ENCODE assay signal across 16 mouse cellular contexts in the genomic region with DNA sequence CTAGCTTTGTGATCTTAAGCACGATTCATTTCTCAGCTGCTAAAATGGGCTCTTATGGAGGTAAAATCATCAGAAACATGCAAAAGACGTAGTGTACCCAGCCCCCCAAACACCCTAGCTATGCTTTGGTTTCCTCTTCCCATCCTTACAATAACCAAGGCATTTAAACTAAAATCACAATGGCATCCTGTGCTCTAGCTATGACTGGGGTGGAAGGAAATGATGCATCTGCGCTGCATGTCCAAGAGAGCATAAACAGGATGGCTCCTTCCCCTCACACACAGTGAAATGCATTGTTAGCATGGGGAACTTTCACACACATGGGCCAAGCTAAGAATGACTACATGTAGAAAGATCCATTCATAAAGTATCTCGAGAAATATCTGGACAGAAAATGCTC. TPM values are rescaled to one million over a fixed set of nuclear protein-coding genes. Genes with fewer than 3 reads are reported as not detected.
A peak's percentile ranks its signal among the peaks of the same experiment; 100 is the strongest.
DNase-seq lines count a peak whose midpoint lies in the region; ATAC-seq and TF ChIP-seq lines count a peak whose summit lies in the region.
"Had no signal": no experiment of that assay in that cellular context is flagged by ENCODE, and none has a peak within 500 bp of the region (broad histone marks: within the 10 kb centered on the region; RNA-seq: fewer than 3 reads in every experiment).

No protein-coding gene starts in this region.

- no peak overlapping the region for H3K9ac ChIP-seq in heart, embryonic 12.5 days
- H3K9ac ChIP-seq in lung, embryonic 14.5 days = no peak overlapping the region
- H3K9ac ChIP-seq: embryonic facial prominence, embryonic 15.5 days; forebrain, embryonic 12.5 days; liver, embryonic 13.5 days; stomach, embryonic 15.5 days had no signal

- ATAC-seq in heart, embryonic 12.5 days (ENCODE audit: insufficient number of reproducible peaks, low FRiP score) = peak; percentile 51; the same call in 1 of the 2 replicates
- ATAC-seq in lung, embryonic 14.5 days (ENCODE audit: insufficient read depth) = no peak; the same call in 1 of the 2 replicates

- no peak overlapping the region for H3K4me2 ChIP-seq in heart, embryonic 12.5 days
- no peak overlapping the region for H3K4me2 ChIP-seq in lung, embryonic 14.5 days
- H3K4me2 ChIP-seq: embryonic facial prominence, embryonic 15.5 days; forebrain, embryonic 12.5 days; liver, embryonic 13.5 days; stomach, embryonic 15.5 days had no signal

- TF ChIP-seq POLR2A in lung, adult 2 months (IDR thresholded peaks at IDR 0.05; ENCODE audit: borderline replicate concordance, extremely low read depth, low read depth, low read length) = no peak

- H3K4me3 ChIP-seq in heart, embryonic 12.5 days = no peak overlapping the region
- no peak overlapping the region for H3K4me3 ChIP-seq in lung, adult 2 months (replicated peaks; ENCODE audit: extremely low read depth, low read depth, low read length)
- H3K4me3 ChIP-seq in lung, embryonic 14.5 days (ENCODE audit: low read depth, low read length) = no peak overlapping the region
- H3K4me3 ChIP-seq: embryonic facial prominence, embryonic 15.5 days; forebrain, embryonic 12.5 days; hindbrain, embryonic 10.5 days; liver, embryonic 13.5 days; stomach, embryonic 15.5 days had no signal

- intact Hi-C loops in heart, postnatal 25 days (cut with DNase I) = no loop called here

- H3K27me3 ChIP-seq in heart, embryonic 12.5 days (replicated peaks) = no peaks in the 10 kb centered on the region
- H3K27me3 ChIP-seq in lung, embryonic 14.5 days (ENCODE audit: insufficient read depth, low read length) = no peaks in the 10 kb centered on the region
- H3K27me3 ChIP-seq: embryonic facial prominence, embryonic 15.5 days; forebrain, embryonic 12.5 days; liver, embryonic 13.5 days; stomach, embryonic 15.5 days had no signal

- DNase-seq in heart, postnatal 25 days (ENCODE audit: low spot score) = no peak
- DNase-seq in lung, adult 18-20 months = peak; percentile 13 to 29
- no peak for DNase-seq in lung, adult 2 months
- DNase-seq in lung, embryonic 14.5 days = peak; percentile 60
- no peak for DNase-seq in frontal cortex, postnatal 25 days (ENCODE audit: low spot score in 2 of 2)
- no peak for DNase-seq in cerebellum, adult 18-20 months
- DNase-seq: adrenal gland, postnatal 10 days; kidney, postnatal 25 days; liver, embryonic 13.5 days had no signal

- no peak overlapping the region for H3K27ac ChIP-seq in heart, embryonic 12.5 days (ENCODE audit: poor library complexity, severe bottlenecking)
- H3K27ac ChIP-seq in lung, embryonic 14.5 days (ENCODE audit: low read depth) = no peak overlapping the region
- H3K27ac ChIP-seq: embryonic facial prominence, embryonic 15.5 days; forebrain, embryonic 12.5 days; hindbrain, embryonic 10.5 days; liver, embryonic 13.5 days; stomach, embryonic 15.5 days had no signal

- no peaks in the 10 kb centered on the region for H3K36me3 ChIP-seq in heart, embryonic 12.5 days
- no peaks in the 10 kb centered on the region for H3K36me3 ChIP-seq in lung, embryonic 14.5 days (ENCODE audit: insufficient read depth)
- H3K36me3 ChIP-seq: embryonic facial prominence, embryonic 15.5 days; forebrain, embryonic 12.5 days; hindbrain, embryonic 10.5 days; liver, embryonic 13.5 days; stomach, embryonic 15.5 days had no signal

- no peaks in the 10 kb centered on the region for H3K4me1 ChIP-seq in heart, embryonic 12.5 days (replicated peaks)
- H3K4me1 ChIP-seq in lung, adult 2 months (ENCODE audit: control insufficient read depth, insufficient read depth, low read length) = peaks cover 6% of the 10 kb centered on the region
- no peaks in the 10 kb centered on the region for H3K4me1 ChIP-seq in lung, embryonic 14.5 days (ENCODE audit: insufficient read depth)
- H3K4me1 ChIP-seq: embryonic facial prominence, embryonic 15.5 days; forebrain, embryonic 12.5 days; hindbrain, embryonic 10.5 days; liver, embryonic 13.5 days; stomach, embryonic 15.5 days had no signal

- TF ChIP-seq CTCF in lung, adult 2 months (IDR thresholded peaks at IDR 0.05; ENCODE audit: insufficient read depth, low read length) = no peak
- no peak for TF ChIP-seq CTCF in lung, embryonic 14.5 days (IDR thresholded peaks at IDR 0.05; ENCODE audit: low read depth)

- no peaks in the 10 kb centered on the region for H3K9me3 ChIP-seq in heart, embryonic 12.5 days (replicated peaks)
- no peaks in the 10 kb centered on the region for H3K9me3 ChIP-seq in lung, embryonic 14.5 days (ENCODE audit: low read depth, low read length)
- H3K9me3 ChIP-seq: embryonic facial prominence, embryonic 15.5 days; forebrain, embryonic 12.5 days; hindbrain, embryonic 10.5 days; liver, embryonic 13.5 days; stomach, embryonic 15.5 days had no signal

- WGBS in heart, embryonic 12.5 days = 53% methylated on average over 4 of the region's 4 CpGs
- WGBS in lung, adult 2 months = 45% methylated on average over 4 of the region's 4 CpGs
- WGBS in lung, embryonic 14.5 days = 63% methylated on average over 4 of the region's 4 CpGs

RNA-seq across cellular contexts. Expression of a gene that starts 40.3 kb away (rescaled TPM):
- 8.8 and 10.4 TPM in 2 replicates for polyA plus RNA-seq in heart, embryonic 12.5 days (2016; fragmentation: Nextera tagmentation; extraction: Ambion mirVana)
- total RNA-seq in heart, postnatal 25 days (2021) = 10 to 100 TPM in 1 of 2 experiments, 1 to 10 TPM in 1; 6.4 to 10.7 TPM
- polyA plus RNA-seq in lung, adult 2 months (2012; rRNA removed) = 135 and 177 TPM in 2 replicates
- polyA plus RNA-seq in lung, embryonic 14.5 days (2014; fragmentation: Nextera tagmentation; extraction: Ambion mirVana) = 50.6 and 51.2 TPM in 2 replicates
- total RNA-seq: megakaryocyte-erythroid progenitor cell, adult 5-6 weeks; MEL had no signal

Comparison
In these comparisons a context has a peak if more than half of its experiments do, and no peak if none do; other contexts are left out.
1. DNase-seq: peak in lung, adult 18-20 months (2 of 2) and lung, embryonic 14.5 days (single experiment); none in heart, postnatal 25 days (single experiment), lung, adult 2 months (single experiment), frontal cortex, postnatal 25 days (0 of 2) and cerebellum, adult 18-20 months (0 of 2).